Mouse (Mus musculus) hindbrain, embryonic 12.5 days (tissue): ENCODE measurements around the gene Il27. TPM values are rescaled to one million over a fixed set of nuclear protein-coding genes. Genes with fewer than 3 reads are reported as not detected.

Source experiments
- ATAC-seq: fragments of 200-750 bp; cut with Nextera tagmentation; 2 replicates; pipeline ENCODE4 v1.8.0; 2017; ENCODE audit warnings: moderate TSS enrichment; ENCODE audit not compliant: low FRiP score
- H3K27ac ChIP-seq: fragments of 300-500 bp; sonication (generic); 2 replicates; pipeline ENCODE4 v1.5.1; 2016; ENCODE audit warnings: mild to moderate bottlenecking
- H3K27me3 ChIP-seq: fragments of 300-500 bp; sonication (generic); 2 replicates; pipeline ENCODE4 v1.6.1; 2016; ENCODE audit warnings: mild to moderate bottlenecking
- H3K36me3 ChIP-seq: fragments of 300-500 bp; sonication (generic); 2 replicates; pipeline ENCODE4 v1.6.1; 2016; ENCODE audit warnings: mild to moderate bottlenecking
- H3K4me1 ChIP-seq: fragments of 300-500 bp; sonication (generic); 2 replicates; pipeline ENCODE4 v1.6.1; 2016
- H3K4me2 ChIP-seq: fragments of 300-500 bp; sonication (generic); replicated peaks from 2 replicates; pipeline ENCODE4 v1.6.1; 2016; ENCODE audit warnings: mild to moderate bottlenecking
- H3K4me3 ChIP-seq: fragments of 300-500 bp; sonication (generic); 2 replicates; pipeline ENCODE4 v1.5.1; 2016; ENCODE audit warnings: mild to moderate bottlenecking
- H3K9ac ChIP-seq: fragments of 300-500 bp; sonication (generic); 2 replicates; pipeline ENCODE4 v1.6.1; 2016; ENCODE audit warnings: mild to moderate bottlenecking, moderate library complexity
- H3K9me3 ChIP-seq: fragments of 300-500 bp; sonication (generic); replicated peaks from 2 replicates; pipeline ENCODE4 v1.6.1; 2016; ENCODE audit warnings: mild to moderate bottlenecking
- WGBS: fragments of 180-500 bp; shearing (Covaris S2); methylation state at CpG from one replicate; pipeline ENCODE4 v1.1.7; 2016; 5-methylcytosine and 5-hydroxymethylcytosine counted together
- polyA plus RNA-seq: library from polyadenylated mRNA; unstranded; fragments of >200 nt; fragmentation: Nextera tagmentation; extraction: Ambion mirVana; gene quantifications from 2 replicates; pipeline ENCODE4 v1.2.1, GENCODE M21; 2016

Il27 gene
- polyA plus RNA-seq, 1 experiment from 2014 or later, result not detected

GRCm38 (mm10) chr7:126625369-126625768, 30.6 kb upstream of the Il27 start:
- no peaks in the 10 kb centered on the region for H3K36me3 ChIP-seq
- no peaks in the 10 kb centered on the region for H3K9me3 ChIP-seq
- no peak overlapping the region for H3K4me2 ChIP-seq
- no peak overlapping the region for H3K4me3 ChIP-seq
- no peak for ATAC-seq
- 0 out of 2 replicates have a peak, but pooled peaks cover 4% of the 10 kb centered on the region for H3K4me1 ChIP-seq
- H3K27ac ChIP-seq, result no peak overlapping the region
- 62% methylated on average over 6 of the region's 6 CpGs for WGBS
- H3K27me3 ChIP-seq, result no peaks in the 10 kb centered on the region
- H3K9ac ChIP-seq, result no peak overlapping the region

GRCm38 (mm10) chr7:126624774-126625173, 30.0 kb upstream of the Il27 start:
- Histone ChIP-seq H3K4me2 (no peak overlapping the region), H3K4me3 (no peak overlapping the region), H3K4me1 (0 out of 2 replicates have a peak, but pooled peaks cover 4% of the 10 kb centered on the region), H3K9ac (no peak overlapping the region), H3K36me3 (no peaks in the 10 kb centered on the region), H3K27ac (no peak overlapping the region), H3K9me3 (no peaks in the 10 kb centered on the region), H3K27me3 (no peaks in the 10 kb centered on the region)
- no peak for ATAC-seq
- WGBS, result 70% methylated on average over 16 of the region's 16 CpGs

- no peaks in the 10 kb centered on the region for H3K36me3 ChIP-seq
- 86% methylated on average over 1 of the region's 1 CpGs for WGBS
- no peak overlapping the region for H3K27ac ChIP-seq
- no peaks in the 10 kb centered on the region for H3K9me3 ChIP-seq
- H3K9ac ChIP-seq, result no peak overlapping the region
- ATAC-seq, result no peak
- H3K4me1 ChIP-seq, result 0 out of 2 replicates have a peak, but pooled peaks cover 4% of the 10 kb centered on the region
- no peak overlapping the region for H3K4me3 ChIP-seq
- H3K4me2 ChIP-seq, result no peak overlapping the region
- no peaks in the 10 kb centered on the region for H3K27me3 ChIP-seq
These were observed 28.6 kb upstream of the Il27 start for GRCm38 (mm10) chr7:126623381-126623780.

- 84% methylated on average over 9 of the region's 9 CpGs for WGBS
These were observed 27.0 kb upstream of the Il27 start for GRCm38 (mm10) chr7:126621452-126622359.

GRCm38 (mm10) chr7:126619559-126620275, 25.0 kb upstream of the Il27 start:
- no peak overlapping the region for H3K9ac ChIP-seq
- no peaks in the 10 kb centered on the region for H3K36me3 ChIP-seq
- no peak overlapping the region for H3K4me3 ChIP-seq
- H3K4me1 ChIP-seq, result 0 out of 2 replicates have a peak, but pooled peaks cover 4% of the 10 kb centered on the region
- no peak for ATAC-seq
- no peak overlapping the region for H3K4me2 ChIP-seq
- no peaks in the 10 kb centered on the region for H3K27me3 ChIP-seq
- no peak overlapping the region for H3K27ac ChIP-seq
- H3K9me3 ChIP-seq, result no peaks in the 10 kb centered on the region
- 86% methylated on average over 10 of the region's 10 CpGs for WGBS

More at GRCm38 (mm10) chr7:126621452-126622359, 27.0 kb upstream of the Il27 start:
- H3K9ac ChIP-seq, result no peak overlapping the region
- H3K36me3 ChIP-seq, result no peaks in the 10 kb centered on the region
- no peak overlapping the region for H3K4me2 ChIP-seq
- H3K27me3 ChIP-seq, result no peaks in the 10 kb centered on the region
- H3K9me3 ChIP-seq, result no peaks in the 10 kb centered on the region
- no peak for ATAC-seq
- H3K4me3 ChIP-seq, result no peak overlapping the region
- H3K27ac ChIP-seq, result no peak overlapping the region
- 0 out of 2 replicates have a peak, but pooled peaks cover 4% of the 10 kb centered on the region for H3K4me1 ChIP-seq

GRCm38 (mm10) chr7:126616707-126617106, 22.0 kb upstream of the Il27 start:
- Histone ChIP-seq H3K4me3 (no peak overlapping the region), H3K27me3 (no peaks in the 10 kb centered on the region), H3K9ac (no peak overlapping the region), H3K36me3 (no peaks in the 10 kb centered on the region), H3K27ac (no peak overlapping the region), H3K4me2 (no peak overlapping the region), H3K9me3 (no peaks in the 10 kb centered on the region), H3K4me1 (no peaks in the 10 kb centered on the region)
- WGBS, result 77% methylated on average over 3 of the region's 3 CpGs
- ATAC-seq, result no peak

GRCm38 (mm10) chr7:126612736-126613135, 18.0 kb upstream of the Il27 start:
- Histone ChIP-seq H3K9me3 (no peaks in the 10 kb centered on the region), H3K36me3 (no peaks in the 10 kb centered on the region), H3K4me3 (no peak overlapping the region), H3K4me2 (no peak overlapping the region), H3K9ac (no peak overlapping the region), H3K27ac (no peak overlapping the region), H3K27me3 (no peaks in the 10 kb centered on the region), H3K4me1 (no peaks in the 10 kb centered on the region)
- ATAC-seq, result no peak
- 80% methylated on average over 3 of the region's 3 CpGs for WGBS

GRCm38 (mm10) chr7:126607796-126608195, 13.1 kb upstream of the Il27 start:
- Histone ChIP-seq H3K4me2 (no peak overlapping the region), H3K4me3 (no peak overlapping the region), H3K9ac (no peak overlapping the region), H3K4me1 (no peaks in the 10 kb centered on the region), H3K9me3 (no peaks in the 10 kb centered on the region), H3K27me3 (no peaks in the 10 kb centered on the region), H3K36me3 (no peaks in the 10 kb centered on the region), H3K27ac (no peak overlapping the region)
- WGBS, result 88% methylated on average over 5 of the region's 5 CpGs
- no peak for ATAC-seq

GRCm38 (mm10) chr7:126607064-126607463, 12.3 kb upstream of the Il27 start:
- Histone ChIP-seq H3K4me2 (no peak overlapping the region), H3K4me3 (no peak overlapping the region), H3K27ac (no peak overlapping the region), H3K27me3 (no peaks in the 10 kb centered on the region), H3K9me3 (no peaks in the 10 kb centered on the region), H3K9ac (no peak overlapping the region), H3K4me1 (no peaks in the 10 kb centered on the region), H3K36me3 (no peaks in the 10 kb centered on the region)
- ATAC-seq, result no peak
- WGBS, result 79% methylated on average over 3 of the region's 3 CpGs

- Histone ChIP-seq H3K9ac (no peak overlapping the region), H3K4me2 (no peak overlapping the region), H3K4me3 (no peak overlapping the region), H3K9me3 (no peaks in the 10 kb centered on the region), H3K4me1 (no peaks in the 10 kb centered on the region), H3K27me3 (no peaks in the 10 kb centered on the region), H3K36me3 (no peaks in the 10 kb centered on the region), H3K27ac (no peak overlapping the region)
- WGBS, result 93% methylated on average over 5 of the region's 5 CpGs
- no peak for ATAC-seq
These were observed 11.9 kb upstream of the Il27 start for GRCm38 (mm10) chr7:126606611-126607010.

GRCm38 (mm10) chr7:126602650-126603049, 7.9 kb upstream of the Il27 start:
- ATAC-seq, result no peak
- H3K9me3 ChIP-seq, result no peaks in the 10 kb centered on the region
- WGBS, result 76% methylated on average over 3 of the region's 3 CpGs
- no peaks in the 10 kb centered on the region for H3K27me3 ChIP-seq
- H3K4me3 ChIP-seq, result no peak overlapping the region
- H3K27ac ChIP-seq, result no peak overlapping the region
- H3K4me1 ChIP-seq, result no peaks in the 10 kb centered on the region
- H3K36me3 ChIP-seq, result no peaks in the 10 kb centered on the region
- H3K4me2 ChIP-seq, result no peak overlapping the region
- no peak overlapping the region for H3K9ac ChIP-seq

GRCm38 (mm10) chr7:126601896-126602295, 7.2 kb upstream of the Il27 start:
- no peak overlapping the region for H3K4me2 ChIP-seq
- H3K9me3 ChIP-seq, result no peaks in the 10 kb centered on the region
- no peaks in the 10 kb centered on the region for H3K36me3 ChIP-seq
- no peak overlapping the region for H3K27ac ChIP-seq
- no peaks in the 10 kb centered on the region for H3K27me3 ChIP-seq
- no peak overlapping the region for H3K4me3 ChIP-seq
- no peak overlapping the region for H3K9ac ChIP-seq
- H3K4me1 ChIP-seq, result no peaks in the 10 kb centered on the region
- ATAC-seq, result no peak
- 47% methylated on average over 5 of the region's 5 CpGs for WGBS
